Mouse (Mus musculus) forebrain, embryonic 16.5 days (tissue): ENCODE measurements around the gene Zfp358. TPM values are rescaled to one million over a fixed set of nuclear protein-coding genes. Genes with fewer than 3 reads are reported as not detected.

Experiments used
- ATAC-seq: fragments of 200-750 bp; cut with Nextera tagmentation; 2 replicates; pipeline ENCODE4 v1.8.0; 2017; ENCODE audit warnings: mild to moderate bottlenecking, moderate library complexity
- H3K27ac ChIP-seq: fragments of 300-500 bp; sonication (generic); 2 replicates; pipeline ENCODE4 v1.5.1; 2014; ENCODE audit warnings: low read length, control low read depth
- H3K27me3 ChIP-seq: fragments of 300-500 bp; sonication (generic); replicated peaks from 2 replicates; pipeline ENCODE4 v1.6.1; 2014; ENCODE audit warnings: low read length; ENCODE audit not compliant: control insufficient read depth, insufficient read depth
- H3K36me3 ChIP-seq: fragments of 300-500 bp; sonication (generic); 2 replicates; pipeline ENCODE4 v1.6.1; 2014; ENCODE audit not compliant: control insufficient read depth, insufficient read depth
- H3K4me1 ChIP-seq: fragments of 300-500 bp; sonication (generic); replicated peaks from 2 replicates; pipeline ENCODE4 v1.6.1; 2014; ENCODE audit warnings: low read length; ENCODE audit not compliant: control insufficient read depth, insufficient read depth
- H3K4me2 ChIP-seq: fragments of 300-500 bp; sonication (generic); 2 replicates; pipeline ENCODE4 v1.6.1; 2014; ENCODE audit warnings: mild to moderate bottlenecking, low read length, control low read depth
- H3K4me3 ChIP-seq: fragments of 300-500 bp; sonication (generic); replicated peaks from 2 replicates; pipeline ENCODE4 v1.5.1; 2014; ENCODE audit warnings: mild to moderate bottlenecking, low read length, control low read depth
- H3K9ac ChIP-seq: fragments of 300-500 bp; sonication (generic); replicated peaks from 2 replicates; pipeline ENCODE4 v1.6.1; 2014; ENCODE audit warnings: low read depth, low read length, control low read depth
- H3K9me3 ChIP-seq: fragments of 300-500 bp; sonication (generic); 2 replicates; pipeline ENCODE4 v1.6.1; 2016; ENCODE audit warnings: low read length; ENCODE audit not compliant: control insufficient read depth
- WGBS: fragments of 180-500 bp; shearing (Covaris S2); extraction: QIAGEN DNeasy Blood & Tissue Kit; methylation state at CpG from one replicate; pipeline ENCODE4 v1.1.7; 2014; 5-methylcytosine and 5-hydroxymethylcytosine counted together
- polyA plus RNA-seq: library from polyadenylated mRNA; unstranded; fragments of >200 nt; fragmentation: Nextera tagmentation; extraction: Ambion mirVana; gene quantifications from 2 replicates; pipeline ENCODE4 v1.2.1, GENCODE M21; 2015

The Zfp358 gene
- polyA plus RNA-seq, 1 experiment from 2014 or later, result 76.7 TPM

DNA sequence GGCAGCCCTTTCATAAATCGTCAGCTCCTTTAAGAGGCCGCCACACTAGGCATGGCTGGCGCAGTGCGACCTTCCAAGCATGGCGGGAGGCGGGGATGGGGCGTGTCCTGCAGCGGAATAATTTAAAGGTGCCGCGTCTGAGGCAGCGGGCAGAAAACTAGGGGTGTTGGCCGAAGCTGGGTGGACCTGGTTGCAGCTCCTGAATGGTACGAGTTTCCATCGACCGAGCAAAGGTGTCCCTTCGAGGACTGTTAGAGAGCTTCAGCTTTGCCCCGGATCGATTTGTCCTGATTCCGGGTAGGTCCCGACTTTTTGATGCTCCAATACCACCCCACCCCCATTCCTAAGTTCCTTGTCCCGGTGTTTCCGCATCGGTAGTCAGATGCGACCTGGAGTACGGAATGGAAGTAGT is 22.3 kb downstream of the Zfp358 start, which contains the start of gene Pnpla6:
Gene Pnpla6 (plus strand): TSS at position 125 of the 412 bp plus-strand sequence.
- WGBS, result 0% methylated on average over 25 of the region's 25 CpGs
- Histone ChIP-seq H3K4me1 (peaks cover 10% of the 10 kb centered on the region), H3K27ac (peak within 1 kb of the TSS; percentile 71), H3K36me3 (peaks cover 11% of the 10 kb centered on the region), H3K9me3 (no peaks in the 10 kb centered on the region), H3K9ac (peak within 1 kb of the TSS; percentile 58), H3K4me2 (peak within 1 kb of the TSS; percentile 95), H3K27me3 (no peaks in the 10 kb centered on the region), H3K4me3 (peak within 1 kb of the TSS; percentile 70)
- ATAC-seq, result peak; percentile 74

DNA sequence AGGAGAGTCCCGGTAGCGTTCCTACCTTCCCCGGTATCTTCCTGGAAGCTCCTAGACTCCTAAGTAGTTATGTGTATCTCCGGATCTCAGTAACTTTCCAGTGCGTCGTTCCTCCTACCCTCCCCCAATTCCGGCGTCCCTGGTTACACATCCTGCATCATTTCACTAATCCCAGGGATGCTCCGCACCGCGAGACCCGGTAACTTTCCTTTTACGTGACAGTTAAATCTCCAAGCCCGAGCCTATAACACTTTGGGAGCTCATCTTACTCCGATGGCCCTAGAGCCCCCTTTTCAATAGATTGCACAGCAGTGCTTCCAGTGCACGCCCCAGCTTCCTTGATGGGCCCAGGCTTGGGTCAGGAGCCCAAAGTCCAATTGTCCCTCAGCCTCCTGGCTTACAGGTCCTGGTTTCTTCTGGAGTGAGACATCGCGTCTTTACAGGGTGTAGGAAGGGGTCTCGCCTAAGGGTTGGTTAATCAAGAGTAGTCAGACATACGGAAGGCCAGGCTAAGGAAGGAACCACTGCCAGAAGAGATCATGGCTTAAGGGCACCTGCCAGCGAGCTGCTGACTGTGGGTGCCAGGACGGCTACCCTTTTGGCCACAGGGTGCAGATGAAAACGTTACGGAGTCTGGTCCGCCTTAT is 23.0 kb downstream of the Zfp358 start:
- Histone ChIP-seq H3K4me1 (peaks cover 10% of the 10 kb centered on the region), H3K4me3 (peak overlapping the region; percentile 70), H3K9ac (peak overlapping the region; percentile 58), H3K4me2 (peak overlapping the region; percentile 95), H3K27me3 (no peaks in the 10 kb centered on the region), H3K27ac (peak overlapping the region; percentile 71), H3K36me3 (peaks cover 11% of the 10 kb centered on the region), H3K9me3 (no peaks in the 10 kb centered on the region)
- whole genome bisulfite sequencing, result under 1% methylated on average over 25 of the region's 25 CpGs
- ATAC-seq, result peak; percentile 35

DNA sequence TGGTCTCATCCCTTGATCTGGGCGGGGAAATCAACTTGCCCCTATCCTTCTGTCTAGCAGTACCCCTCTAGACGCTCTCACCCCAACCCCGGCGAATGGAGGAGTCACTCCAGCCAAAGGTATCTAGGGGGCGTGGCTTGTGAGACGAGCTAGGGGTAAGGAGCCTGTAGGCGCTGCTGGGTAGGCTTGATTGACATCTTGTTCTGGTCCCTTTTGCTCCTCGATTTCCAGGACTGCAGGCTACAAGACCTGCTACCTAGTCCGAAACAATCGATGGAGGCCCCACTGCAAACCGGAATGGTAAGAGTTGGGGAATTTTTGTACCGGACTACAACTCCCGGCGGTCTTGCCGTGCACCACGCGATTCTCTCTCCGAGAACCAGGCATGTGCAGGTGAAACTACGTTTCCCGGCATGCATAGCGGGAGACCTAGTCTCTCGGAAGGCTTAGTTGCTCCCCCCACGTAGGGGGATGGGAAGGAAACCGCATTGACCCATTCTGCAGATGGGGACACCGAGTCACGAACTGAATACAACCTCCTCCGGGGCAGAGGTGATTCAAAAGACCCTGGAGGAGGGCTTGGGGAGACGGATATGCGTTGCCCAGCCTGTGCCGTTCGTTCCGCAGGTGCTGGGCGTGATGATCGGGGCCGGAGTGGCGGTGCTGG is 23.6 kb downstream of the Zfp358 start:
- Histone ChIP-seq H3K9ac (peak overlapping the region; percentile 58), H3K27ac (peak overlapping the region; percentile 71), H3K4me2 (peak overlapping the region; percentile 95), H3K4me1 (peaks cover 10% of the 10 kb centered on the region), H3K9me3 (no peaks in the 10 kb centered on the region), H3K27me3 (no peaks in the 10 kb centered on the region), H3K36me3 (peaks cover 11% of the 10 kb centered on the region), H3K4me3 (peak overlapping the region; percentile 70)
- ATAC-seq, result peak; percentile 85
- 2% methylated on average over 36 of the region's 36 CpGs for WGBS

DNA sequence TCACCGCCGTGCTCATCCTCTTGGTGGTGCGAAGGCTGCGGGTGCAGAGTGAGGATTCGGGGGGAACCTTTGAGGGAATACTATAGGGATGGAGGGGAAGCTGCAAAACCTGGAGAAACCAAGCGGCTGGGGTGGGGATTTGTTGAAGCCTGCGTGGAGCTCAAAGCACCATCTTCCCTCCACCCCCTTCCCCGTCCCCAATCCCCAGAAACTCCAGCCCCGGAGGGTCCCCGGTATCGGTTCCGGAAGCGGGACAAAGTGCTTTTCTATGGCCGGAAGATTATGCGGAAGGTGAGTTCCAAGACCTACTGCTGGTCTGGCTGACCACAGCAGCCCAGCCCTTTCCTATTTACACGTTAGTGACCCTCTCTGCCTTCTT is 24.2 kb downstream of the Zfp358 start:
- Histone ChIP-seq H3K9me3 (no peaks in the 10 kb centered on the region), H3K4me3 (peak overlapping the region; percentile 70), H3K4me2 (peak overlapping the region; percentile 95), H3K36me3 (peaks cover 11% of the 10 kb centered on the region), H3K27ac (0 out of 2 replicates have a peak overlapping the region, but pooled peaks have one; percentile 26), H3K4me1 (peaks cover 10% of the 10 kb centered on the region), H3K27me3 (no peaks in the 10 kb centered on the region), H3K9ac (peak overlapping the region; percentile 58)
- WGBS, result 6% methylated on average over 16 of the region's 16 CpGs
- no peak for ATAC-seq

DNA sequence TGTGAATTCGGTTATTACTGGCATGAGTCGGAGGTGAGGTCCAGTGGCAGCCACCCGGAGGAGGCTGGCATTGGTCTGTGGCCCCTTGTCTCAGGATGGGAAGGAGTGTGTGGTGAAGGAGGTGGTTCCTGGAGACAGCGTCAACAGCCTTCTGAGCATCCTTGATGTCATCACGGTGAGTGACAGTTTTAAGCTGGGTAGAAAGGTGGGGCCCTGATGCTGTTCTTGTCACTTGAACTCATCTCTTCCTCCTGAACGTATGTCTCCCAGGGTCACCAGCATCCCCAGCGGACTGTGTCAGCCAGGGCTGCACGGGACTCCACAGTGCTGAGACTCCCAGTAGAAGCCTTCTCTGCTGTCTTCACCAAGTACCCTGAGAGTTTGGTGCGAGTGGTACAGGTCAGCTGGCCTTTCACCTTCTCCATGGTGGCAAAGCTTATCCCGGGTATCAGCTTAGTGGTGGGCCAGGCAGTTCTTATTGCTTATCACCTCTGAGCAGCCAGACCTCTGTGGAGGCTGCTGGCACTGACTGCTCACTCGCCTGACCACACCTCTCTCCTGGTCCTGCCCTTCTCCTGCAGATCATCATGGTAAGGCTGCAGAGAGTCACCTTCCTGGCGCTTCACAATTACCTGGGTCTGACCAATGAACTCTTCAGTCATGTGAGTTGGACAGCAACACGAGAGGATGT is 29.2 kb downstream of the Zfp358 start:
- peaks cover 21% of the 10 kb centered on the region for H3K36me3 ChIP-seq
- WGBS, result 92% methylated on average over 13 of the region's 13 CpGs
- H3K4me2 ChIP-seq, result no peak overlapping the region
- no peaks in the 10 kb centered on the region for H3K9me3 ChIP-seq
- ATAC-seq, result no peak
- H3K4me1 ChIP-seq, result peaks cover under 1% of the 10 kb centered on the region; the same call in 1 of the 2 replicates
- no peak overlapping the region for H3K4me3 ChIP-seq
- no peak overlapping the region for H3K27ac ChIP-seq
- H3K27me3 ChIP-seq, result no peaks in the 10 kb centered on the region
- no peak overlapping the region for H3K9ac ChIP-seq

DNA sequence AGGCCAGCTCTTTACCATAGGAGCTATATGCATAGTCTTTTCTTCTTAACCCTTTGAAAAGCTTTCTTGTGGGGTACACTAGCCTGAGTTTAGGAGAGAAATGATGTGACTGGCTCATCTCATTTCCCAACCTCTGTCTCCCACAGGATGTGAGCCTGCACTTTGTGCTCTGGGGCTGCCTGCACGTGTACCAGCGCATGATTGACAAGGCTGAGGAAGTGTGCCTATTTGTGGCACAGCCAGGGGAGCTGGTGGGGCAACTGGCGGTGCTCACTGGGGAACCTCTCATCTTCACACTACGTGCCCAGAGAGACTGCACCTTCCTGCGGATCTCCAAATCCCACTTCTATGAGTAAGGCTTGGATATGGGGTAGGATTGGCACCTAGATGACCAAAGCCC is 37.9 kb downstream of the Zfp358 start:
- no peaks in the 10 kb centered on the region for H3K9me3 ChIP-seq
- 90% methylated on average over 5 of the region's 5 CpGs for WGBS

DNA sequence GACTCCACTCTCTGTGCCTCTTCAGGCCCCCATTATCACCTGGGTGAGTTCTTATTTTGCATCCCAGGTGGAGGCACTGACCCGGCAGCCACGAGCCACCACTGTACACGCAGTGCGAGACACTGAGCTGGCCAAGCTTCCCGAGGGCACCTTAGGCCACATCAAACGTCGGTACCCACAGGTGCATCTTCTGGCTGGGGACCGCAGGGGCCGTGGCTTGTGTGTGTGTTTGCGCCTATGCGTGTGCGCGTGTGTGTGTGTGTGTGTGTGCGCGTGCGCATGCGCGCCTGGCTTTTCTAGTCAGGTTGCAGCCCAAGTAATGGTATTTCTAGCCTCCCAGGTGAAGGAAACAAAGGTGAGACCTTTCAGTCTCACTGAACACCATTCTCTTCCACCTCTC is 39.0 kb downstream of the Zfp358 start:
- Histone ChIP-seq H3K9me3 (no peaks in the 10 kb centered on the region), H3K36me3 (peaks cover 11% of the 10 kb centered on the region), H3K9ac (no peak overlapping the region), H3K27me3 (no peaks in the 10 kb centered on the region), H3K27ac (no peak overlapping the region), H3K4me1 (no peaks in the 10 kb centered on the region), H3K4me2 (no peak overlapping the region), H3K4me3 (no peak overlapping the region)
- 91% methylated on average over 18 of the region's 18 CpGs for WGBS
- no peak for ATAC-seq

More for the DNA sequence above, 37.9 kb downstream of the Zfp358 start:
- H3K27me3 ChIP-seq, result no peaks in the 10 kb centered on the region
- no peak overlapping the region for H3K27ac ChIP-seq
- no peak overlapping the region for H3K4me2 ChIP-seq
- no peak for ATAC-seq
- no peak overlapping the region for H3K9ac ChIP-seq
- peaks cover 15% of the 10 kb centered on the region for H3K36me3 ChIP-seq
- no peak overlapping the region for H3K4me3 ChIP-seq
- no peaks in the 10 kb centered on the region for H3K4me1 ChIP-seq

DNA sequence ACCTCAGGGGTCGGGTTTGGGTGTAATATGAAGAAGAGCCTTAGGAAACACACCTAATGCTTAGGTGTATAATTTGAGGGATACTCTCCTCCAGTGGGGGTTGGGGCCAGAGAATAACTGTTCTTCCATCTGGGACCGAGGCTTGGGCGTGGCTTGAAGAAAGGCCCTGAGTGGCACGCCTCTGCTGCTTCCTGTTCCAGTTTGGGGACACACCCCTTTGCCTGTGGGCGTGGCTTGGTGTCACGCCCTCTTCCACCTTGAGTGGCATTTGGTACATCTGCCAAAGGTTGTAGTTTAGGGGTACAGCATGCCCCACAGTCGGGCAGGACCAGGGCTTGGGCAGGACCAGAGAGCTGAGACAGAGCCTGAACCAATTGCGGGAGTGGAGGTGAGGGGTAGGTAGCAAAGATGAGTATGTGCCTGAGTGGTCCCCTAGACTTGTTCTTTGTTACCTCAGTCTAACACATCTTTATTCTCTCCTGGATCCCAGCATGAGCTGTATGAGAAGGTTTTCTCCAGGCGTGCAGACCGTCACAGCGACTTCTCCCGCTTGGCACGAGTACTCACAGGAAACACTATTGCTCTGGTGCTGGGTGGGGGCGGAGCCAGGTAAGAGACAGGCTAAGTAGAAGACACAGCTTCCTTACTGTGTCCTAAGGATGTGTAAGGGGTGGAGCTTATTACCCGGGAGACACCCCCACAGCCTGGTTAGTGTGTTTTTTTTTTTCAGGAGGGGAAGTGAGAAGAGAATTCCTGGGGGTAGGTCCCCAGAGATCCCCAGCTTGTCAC is 43.3 kb downstream of the Zfp358 start:
- Histone ChIP-seq H3K4me2 (no peak overlapping the region), H3K27ac (no peak overlapping the region), H3K4me3 (no peak overlapping the region), H3K27me3 (no peaks in the 10 kb centered on the region), H3K4me1 (no peaks in the 10 kb centered on the region), H3K36me3 (peaks cover 20% of the 10 kb centered on the region), H3K9ac (no peak overlapping the region), H3K9me3 (no peaks in the 10 kb centered on the region)
- ATAC-seq, result no peak
- 67% methylated on average over 15 of the region's 15 CpGs for WGBS

DNA sequence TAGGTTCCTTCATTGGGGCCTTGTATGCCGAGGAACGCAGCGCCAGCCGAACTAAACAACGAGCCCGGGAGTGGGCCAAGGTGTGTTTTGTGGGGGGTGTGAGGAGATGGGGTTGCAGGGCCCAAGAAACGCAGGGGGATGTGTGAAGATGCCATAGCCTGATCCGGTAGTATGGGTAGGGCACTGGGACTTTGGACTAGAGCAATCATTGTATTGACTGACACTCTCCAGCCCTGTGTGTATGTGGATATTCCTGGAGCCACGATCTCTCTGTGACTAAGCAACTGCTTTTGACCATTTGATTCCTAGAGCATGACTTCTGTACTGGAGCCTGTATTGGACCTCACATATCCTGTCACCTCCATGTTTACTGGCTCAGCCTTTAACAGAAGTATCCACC is 44.0 kb downstream of the Zfp358 start:
- WGBS, result 93% methylated on average over 9 of the region's 9 CpGs
- ATAC-seq, result no peak
- H3K27ac ChIP-seq, result no peak overlapping the region
- H3K4me3 ChIP-seq, result no peak overlapping the region
- H3K9me3 ChIP-seq, result no peaks in the 10 kb centered on the region
- H3K27me3 ChIP-seq, result no peaks in the 10 kb centered on the region
- H3K9ac ChIP-seq, result no peak overlapping the region
- H3K4me1 ChIP-seq, result no peaks in the 10 kb centered on the region
- H3K4me2 ChIP-seq, result no peak overlapping the region
- H3K36me3 ChIP-seq, result peaks cover 20% of the 10 kb centered on the region
